Mouse (Mus musculus) testis, postnatal 14 days (tissue): ENCODE data around the gene Ankrd53.

ENCODE experiments used
- DNase-seq: peaks from one replicate; pipeline ENCODE4 v3.0.0; 2021; ENCODE audit warnings: low spot score

Ankrd53 gene

GRCm38 (mm10) chr6:83762344-83762743 is at the start of gene Ankrd53:
Gene Ankrd53, plus strand, starts transcription at chr6:83762644.
- DNase-seq = no peak

- DNase-seq = no peak
Observed at GRCm38 (mm10) chr6:83713271-83714136, 48.9 kb upstream of the Ankrd53 start.

- peak; percentile 66 for DNase-seq
Observed at GRCm38 (mm10) chr6:83714221-83715123, 48.0 kb upstream of the Ankrd53 start.

GRCm38 (mm10) chr6:83715461-83716196 is 46.8 kb upstream of the Ankrd53 start:
- DNase-seq = peak; percentile 25

GRCm38 (mm10) chr6:83717026-83717425 is 45.4 kb upstream of the Ankrd53 start:
- no peak for DNase-seq

- no peak for DNase-seq
Observed at GRCm38 (mm10) chr6:83722526-83722925, 39.9 kb upstream of the Ankrd53 start.

GRCm38 (mm10) chr6:83727178-83727577 is 35.3 kb upstream of the Ankrd53 start:
- DNase-seq = no peak

GRCm38 (mm10) chr6:83728488-83728887 is 34.0 kb upstream of the Ankrd53 start:
- DNase-seq = peak; percentile 50

- DNase-seq = no peak
Observed at GRCm38 (mm10) chr6:83729350-83729970, 33.0 kb upstream of the Ankrd53 start.

- no peak for DNase-seq
Observed at GRCm38 (mm10) chr6:83731128-83731527, 31.3 kb upstream of the Ankrd53 start.

- DNase-seq = no peak
Observed at GRCm38 (mm10) chr6:83737311-83737710, 25.1 kb upstream of the Ankrd53 start.

- DNase-seq = no peak
Observed at GRCm38 (mm10) chr6:83738596-83738995, 23.8 kb upstream of the Ankrd53 start.

GRCm38 (mm10) chr6:83742761-83743160 is 19.7 kb upstream of the Ankrd53 start, which contains the start of gene Atp6v1b1:
Gene Atp6v1b1, plus strand, starts transcription at chr6:83742990.
- no peak for DNase-seq

GRCm38 (mm10) chr6:83743212-83743611 is 19.2 kb upstream of the Ankrd53 start:
- DNase-seq = no peak

GRCm38 (mm10) chr6:83744126-83744525 is 18.3 kb upstream of the Ankrd53 start:
- DNase-seq = no peak

- no peak for DNase-seq
Observed at GRCm38 (mm10) chr6:83744557-83744956, 17.9 kb upstream of the Ankrd53 start.

GRCm38 (mm10) chr6:83745466-83745865 is 17.0 kb upstream of the Ankrd53 start:
- DNase-seq = no peak

- no peak for DNase-seq
Observed at GRCm38 (mm10) chr6:83749286-83749685, 13.2 kb upstream of the Ankrd53 start.

- no peak for DNase-seq
Observed at GRCm38 (mm10) chr6:83750171-83750684, 12.2 kb upstream of the Ankrd53 start.

- no peak for DNase-seq
Observed at GRCm38 (mm10) chr6:83756051-83756450, 6.4 kb upstream of the Ankrd53 start.

- DNase-seq = peak; percentile 63
Observed at GRCm38 (mm10) chr6:83762880-83763431, 512 bp downstream of the Ankrd53 start.
